Comparison of ENCODE assay signal across 10 mouse cellular contexts in the genomic region with DNA sequence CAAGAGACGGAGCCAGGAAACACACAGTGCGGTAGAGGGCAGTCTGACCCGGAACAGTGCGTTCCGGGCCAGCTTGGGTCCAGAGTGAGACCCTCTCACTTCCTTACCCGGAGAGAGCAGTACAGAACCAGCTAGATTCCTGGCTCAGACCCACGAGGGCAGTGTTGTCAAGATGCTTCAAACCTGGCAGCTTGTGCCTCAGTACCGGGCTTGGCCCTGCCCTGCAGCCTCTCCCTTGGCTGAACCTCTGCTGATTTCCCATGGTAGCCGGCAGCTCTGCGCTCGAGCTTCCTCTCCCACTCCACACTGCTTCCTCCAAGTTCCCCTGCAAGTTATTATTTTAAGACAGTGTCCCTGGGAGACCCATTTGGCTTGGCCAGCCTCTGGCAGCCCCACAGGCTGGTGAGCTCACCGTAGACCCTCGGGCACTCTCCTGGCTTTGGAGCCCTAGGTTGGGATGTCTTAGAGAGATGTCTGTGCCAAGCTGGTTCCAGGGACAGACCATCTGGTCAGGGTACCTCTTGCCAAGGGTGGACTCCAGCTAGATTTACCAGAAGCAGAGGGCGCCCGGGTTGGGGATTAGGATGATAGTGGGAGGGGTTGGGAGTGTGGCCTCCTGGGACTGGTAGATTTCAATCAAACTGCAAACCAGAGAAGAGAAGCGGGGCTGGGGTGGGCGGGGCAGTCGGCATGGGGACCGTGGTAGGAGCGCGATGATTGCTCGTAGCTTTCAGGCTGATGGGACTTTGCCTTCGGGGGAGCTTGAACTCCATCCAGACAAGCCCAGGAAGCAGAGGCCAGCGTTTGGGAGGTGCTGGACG. TPM values are rescaled to one million over a fixed set of nuclear protein-coding genes. Genes with fewer than 3 reads are reported as not detected.
DNase-seq lines count a peak whose midpoint lies in the region; TF ChIP-seq lines count a peak whose summit lies in the region.
"Had no signal": no experiment of that assay in that cellular context is flagged by ENCODE, and none has a peak within 500 bp of the region (broad histone marks: within the 10 kb centered on the region; RNA-seq: fewer than 3 reads in every experiment).

No protein-coding gene starts in this region.

- no peak; the same call in 1 of the 2 replicates for TF ChIP-seq CTCF in left cerebral cortex, adult 2 months (IDR thresholded peaks at IDR 0.05)
- no peak for TF ChIP-seq CTCF in kidney, adult 2 months (conservative IDR thresholded peaks at IDR 0.05; ENCODE audit: insufficient read depth, insufficient read length, low read depth, low read length)

- H3K36me3 ChIP-seq in kidney, adult 2 months (ENCODE audit: control insufficient read depth, insufficient read depth, low read length): no peaks in the 10 kb centered on the region
- H3K36me3 ChIP-seq in myocyte (ENCODE audit: control insufficient read depth, insufficient read depth): no peaks in the 10 kb centered on the region

- 22% methylated on average over 25 of the region's 25 CpGs for WGBS in kidney, adult 2 months

- intact Hi-C loops in left cerebral cortex, adult 2 months (cut with DNase I): no loop called here

- 0 out of 2 replicates have a peak overlapping the region, but pooled peaks have one; percentile 3 for H3K4me3 ChIP-seq in left cerebral cortex, adult 2 months
- no peak overlapping the region for H3K4me3 ChIP-seq in kidney, adult 2 months (ENCODE audit: insufficient read depth, low read depth, low read length)
- no peak overlapping the region for H3K4me3 ChIP-seq in myocyte

- DNase-seq in left cerebral cortex, adult 2 months (ENCODE audit: extremely low spot score in 1 of 2, low spot score in 2 of 2): no peak
- no peak for DNase-seq in left cerebral cortex, adult 18-20 months (ENCODE audit: low spot score in 2 of 2)
- peak; percentile 89 to 93 for DNase-seq in cerebellum, postnatal 36 days
- DNase-seq in heart, adult 8-10 months (ENCODE audit: low spot score): peak; percentile 23
- peak; percentile 46 for DNase-seq in kidney, adult 2 months
- DNase-seq in right cerebral cortex, postnatal 25 days: no peak
- DNase-seq in left cerebral cortex, adult 8-10 months (ENCODE audit: low spot score in 2 of 2): no peak

- no peaks in the 10 kb centered on the region for H3K27me3 ChIP-seq in kidney, adult 2 months (replicated peaks; ENCODE audit: control insufficient read depth, insufficient read depth, low read length)
- H3K27me3 ChIP-seq in myocyte (ENCODE audit: control insufficient read depth, insufficient read depth, insufficient read length): no peaks in the 10 kb centered on the region

- TF ChIP-seq POLR2A in kidney, adult 2 months (IDR thresholded peaks at IDR 0.05; ENCODE audit: low read depth, low read length): no peak
- TF ChIP-seq POLR2A in myocyte (IDR thresholded peaks at IDR 0.05; ENCODE audit: insufficient read length, low read depth): no peak

- H3K4me2 ChIP-seq in myocyte (ENCODE audit: low read depth): peak overlapping the region; percentile 32

- H3K27ac ChIP-seq in left cerebral cortex, adult 2 months: no peak overlapping the region
- no peak overlapping the region for H3K27ac ChIP-seq in kidney, adult 2 months (ENCODE audit: insufficient read depth, low read depth, low read length)

- H3K79me2 ChIP-seq in myocyte (ENCODE audit: control insufficient read depth, insufficient read depth): no peaks in the 10 kb centered on the region

- no peak overlapping the region for H3ac ChIP-seq in myocyte (ENCODE audit: control insufficient read depth, insufficient read length)

- H3K4me1 ChIP-seq in kidney, adult 2 months (ENCODE audit: control insufficient read depth, insufficient read depth, low read length): no peaks in the 10 kb centered on the region

TF ChIP-seq in myocyte, 11 proteins besides CTCF, POLR2A, EP300 and RAD21:
- TF ChIP-seq CEBPB (IDR thresholded peaks at IDR 0.05; ENCODE audit: insufficient read depth, poor library complexity, severe bottlenecking): no peak

RNA-seq across cellular contexts. Expression of gene Tspan17, which starts 35.1 kb away (rescaled TPM):
- 10 to 100 TPM; 91.7 to 95.3 TPM for total RNA-seq in left cerebral cortex, adult 2 months (2021)
- total RNA-seq in left cerebral cortex, adult 18-20 months (2021): 10 to 100 TPM; 95.4 to 97.6 TPM
- total RNA-seq in heart, adult 8-10 months (2022): 10 to 100 TPM; 14.0 to 24.3 (median 18.1) TPM
- 10.0 and 12.6 TPM in 2 replicates for polyA plus RNA-seq in kidney, adult 2 months (2012; rRNA removed)
- 65.3 TPM for polyA plus RNA-seq in myocyte (2012; fragmentation: generic; extraction: Trizol)
- 10 to 100 TPM; 74.5 to 85.8 (median 79.0) TPM for total RNA-seq in left cerebral cortex, adult 8-10 months (2022)
- total RNA-seq: hematopoietic stem cell, adult 5-6 weeks had no signal

RNA-seq across cellular contexts. Expression of gene Eif4e1b, which starts 40.5 kb away (rescaled TPM):
- not detected for total RNA-seq in left cerebral cortex, adult 2 months (2021)
- total RNA-seq in left cerebral cortex, adult 18-20 months (2021): not detected
- total RNA-seq in heart, adult 8-10 months (2022): not detected
- not detected in 2 replicates for polyA plus RNA-seq in kidney, adult 2 months (2012; rRNA removed)
- polyA plus RNA-seq in myocyte (2012; fragmentation: generic; extraction: Trizol): not detected
- total RNA-seq in left cerebral cortex, adult 8-10 months (2022): not detected
- total RNA-seq: CH12.LX; hematopoietic stem cell, adult 5-6 weeks had no signal

RNA-seq across cellular contexts. Expression of gene Sncb, which starts 57.9 kb away (rescaled TPM):
- total RNA-seq in left cerebral cortex, adult 2 months (2021): 100 to 1,000 TPM; 869 to 881 TPM
- 100 to 1,000 TPM; 925 to 932 TPM for total RNA-seq in left cerebral cortex, adult 18-20 months (2021)
- under 1 TPM in 1 of 4 experiments, not detected in 3; 0.46 TPM for total RNA-seq in heart, adult 8-10 months (2022)
- 0.15 and 0.41 TPM in 2 replicates for polyA plus RNA-seq in kidney, adult 2 months (2012; rRNA removed)
- not detected for polyA plus RNA-seq in myocyte (2012; fragmentation: generic; extraction: Trizol)
- total RNA-seq in left cerebral cortex, adult 8-10 months (2022): 100 to 1,000 TPM; 780 to 919 (median 785) TPM
- total RNA-seq: CH12.LX; hematopoietic stem cell, adult 5-6 weeks had no signal

Comparison
In these comparisons a context has a peak if more than half of its experiments do, and no peak if none do; other contexts are left out.
1. DNase-seq: peak in cerebellum, postnatal 36 days (2 of 2), heart, adult 8-10 months (single experiment) and kidney, adult 2 months (single experiment); none in left cerebral cortex, adult 2 months (0 of 2), left cerebral cortex, adult 18-20 months (0 of 2), right cerebral cortex, postnatal 25 days (single experiment) and left cerebral cortex, adult 8-10 months (0 of 2).
2. RNA of gene Sncb, which starts 57.9 kb away (total RNA-seq): 925 to 932 TPM in left cerebral cortex, adult 18-20 months, 869 to 881 TPM in left cerebral cortex, adult 2 months and 780 to 919 TPM in left cerebral cortex, adult 8-10 months; 0.46 TPM in heart, adult 8-10 months; every median in the first group is over 100 times any median in the second.